Mouse (Mus musculus): ENCODE data around the gene Cd47.

Gene Cd47

DNA sequence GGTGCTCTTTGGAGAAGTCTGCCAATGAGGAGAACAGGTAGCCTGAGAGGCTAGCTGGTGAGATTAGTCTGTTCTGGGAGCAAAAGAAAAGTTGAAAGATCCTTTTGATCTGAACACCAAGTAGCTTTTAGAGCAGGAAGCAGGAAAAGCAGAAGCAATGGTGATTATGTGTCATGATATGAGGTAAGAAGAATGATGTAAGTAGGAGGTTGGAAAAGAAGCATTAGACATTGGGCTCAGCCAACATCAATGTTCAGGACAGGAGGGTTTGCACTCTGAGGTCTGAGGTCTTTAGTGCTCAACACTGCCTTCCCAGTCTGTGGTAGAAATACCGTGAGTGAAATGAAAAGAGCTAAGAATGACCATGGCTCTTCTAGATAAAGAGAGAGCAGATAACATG lies 143.4 kb downstream of the Cd47 start:
- no peak for DNase-seq (ENCODE audit: inconsistent age in 2 of 2, low spot score in 1 of 2)

- no peak for DNase-seq (ENCODE audit: inconsistent age in 2 of 2, low spot score in 1 of 2)
Observed at GRCm38 (mm10) chr16:49945084-49945483, 144.8 kb downstream of the Cd47 start.

DNA sequence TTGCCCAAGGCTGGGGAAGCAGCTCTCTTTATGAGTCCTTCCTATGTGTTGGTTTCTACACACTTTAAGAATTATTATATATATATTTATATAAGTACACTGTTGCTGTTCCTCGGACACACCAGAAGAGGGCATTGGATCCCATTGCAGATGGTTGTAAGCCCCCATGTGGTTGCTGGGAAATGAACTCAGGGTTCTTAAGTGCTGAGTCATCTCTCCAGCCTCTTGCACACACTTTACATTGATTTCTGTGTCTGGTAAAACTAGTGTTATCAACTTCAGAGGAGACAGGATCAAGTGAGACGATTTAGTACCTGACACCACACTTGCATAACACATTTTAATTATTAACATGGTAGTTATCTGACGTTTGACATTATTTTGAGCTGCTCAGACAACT lies 146.7 kb downstream of the Cd47 start:
- no peak for DNase-seq (ENCODE audit: inconsistent age in 2 of 2, low spot score in 1 of 2)

DNA sequence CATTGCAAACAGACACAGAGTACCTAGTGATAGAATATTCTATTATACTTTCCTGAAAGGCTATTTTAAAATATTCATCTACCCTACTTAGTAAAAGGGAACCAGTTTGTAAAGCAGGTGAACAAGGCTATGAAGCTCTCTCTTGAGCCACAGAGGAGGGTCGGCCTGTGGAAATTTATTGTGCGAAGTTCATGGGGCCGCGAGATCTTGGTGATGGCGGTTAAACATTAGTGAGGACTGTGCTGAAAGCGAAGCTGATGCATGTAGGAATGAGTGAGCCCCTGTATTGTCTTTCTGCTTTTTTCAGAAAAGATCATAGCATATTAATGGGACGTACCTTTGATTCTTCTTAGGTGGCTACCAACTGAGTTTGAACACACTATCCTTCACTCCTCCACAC lies 147.3 kb downstream of the Cd47 start:
- no peak for DNase-seq (ENCODE audit: inconsistent age in 2 of 2, low spot score in 1 of 2)

DNA sequence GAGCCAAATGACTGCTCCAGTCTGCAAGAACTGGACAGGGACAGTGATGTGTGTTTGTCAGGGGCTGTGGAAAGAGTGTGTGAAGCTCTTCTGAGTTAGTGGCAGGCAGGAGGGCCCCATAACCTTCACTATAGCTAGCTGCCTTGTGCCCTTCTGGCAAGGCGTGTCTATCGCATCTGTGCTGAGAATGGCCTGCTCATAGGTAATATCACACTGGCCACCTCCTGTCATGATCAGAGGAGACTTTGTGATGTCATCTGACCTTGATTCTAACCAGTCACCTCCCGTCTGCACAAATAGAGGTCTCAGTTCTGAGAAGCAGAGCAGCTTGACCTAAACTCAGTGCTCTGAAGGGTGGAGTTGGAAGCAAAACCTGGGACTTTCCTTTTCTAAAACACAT lies 148.0 kb downstream of the Cd47 start:
- DNase-seq (ENCODE audit: inconsistent age in 2 of 2, low spot score in 1 of 2), result no peak

DNA sequence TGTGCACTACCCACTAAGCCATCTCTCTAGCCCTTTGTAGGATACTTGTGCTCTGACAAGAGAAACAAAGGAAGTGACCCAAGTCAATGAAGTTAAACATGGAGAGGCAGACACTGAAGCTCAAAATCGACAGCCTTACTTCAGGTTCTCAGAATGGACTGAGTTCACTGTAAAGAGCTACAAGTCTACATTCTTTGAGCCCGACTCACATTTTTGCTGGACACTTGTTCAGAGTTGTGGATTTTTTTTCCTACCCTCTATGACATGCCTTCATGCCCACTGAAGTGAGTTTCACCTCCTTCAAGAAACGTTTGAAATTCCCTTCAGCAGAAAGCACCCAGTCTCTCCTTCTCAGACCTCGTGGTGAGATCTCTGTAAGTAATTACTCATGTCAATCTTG lies 148.9 kb downstream of the Cd47 start:
- DNase-seq (ENCODE audit: inconsistent age in 2 of 2, low spot score in 1 of 2), result no peak

GRCm38 (mm10) chr16:49950340-49950739 lies 150.0 kb downstream of the Cd47 start:
- no peak for DNase-seq (ENCODE audit: inconsistent age in 2 of 2, low spot score in 1 of 2)

GRCm38 (mm10) chr16:49951288-49951691 lies 151.0 kb downstream of the Cd47 start:
- peak in 1 of 2 experiments; percentile 60 for DNase-seq (ENCODE audit: inconsistent age in 2 of 2, low spot score in 1 of 2)

DNA sequence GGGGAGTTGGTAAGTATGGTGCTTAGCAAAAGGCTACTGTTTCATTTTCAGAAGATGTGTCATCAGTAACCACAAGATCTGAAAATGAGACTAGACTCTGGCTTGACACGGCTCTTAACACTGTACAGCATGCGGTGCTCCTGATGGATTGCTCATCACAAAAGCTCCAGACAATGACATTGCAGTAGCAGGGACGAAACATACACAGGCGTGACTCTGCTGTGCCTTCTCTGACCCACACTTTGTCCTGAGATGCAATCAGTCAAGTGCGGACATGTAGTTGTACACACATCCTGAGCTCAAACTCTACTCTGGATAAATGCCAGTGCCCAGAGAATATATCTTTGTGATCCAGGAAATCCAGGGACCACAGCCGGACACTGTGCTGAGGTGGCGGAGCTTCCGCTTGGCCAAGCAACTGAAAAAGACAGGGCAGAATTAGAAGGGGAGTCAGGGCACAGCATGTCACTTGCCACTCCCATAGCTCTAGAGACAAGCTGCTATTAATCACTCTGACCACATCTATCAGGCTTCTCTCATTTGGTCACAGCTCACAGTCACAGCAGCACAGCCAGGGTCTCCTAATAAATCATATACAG lies 151.7 kb downstream of the Cd47 start:
- peak; percentile 31 to 70 for DNase-seq (ENCODE audit: inconsistent age in 2 of 2, low spot score in 1 of 2)

DNA sequence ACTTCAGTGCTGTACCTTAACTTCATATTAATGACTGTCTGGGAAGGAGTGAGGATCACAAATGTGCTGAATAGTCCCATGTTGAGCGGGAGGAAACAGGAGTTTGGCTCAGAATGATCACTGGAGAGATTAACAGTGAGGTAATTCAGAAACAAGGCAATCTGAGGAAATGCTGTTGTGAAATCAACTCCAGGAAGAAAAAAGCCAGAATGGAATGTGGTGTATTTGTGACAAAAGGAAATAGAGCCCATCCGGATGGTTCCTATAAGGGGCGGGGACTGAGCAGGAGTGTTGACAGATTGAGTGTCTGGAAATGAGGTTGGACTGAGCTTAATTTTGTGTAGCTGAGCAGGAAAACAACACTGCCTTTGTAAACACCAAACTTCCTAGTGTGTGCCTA lies 153.5 kb downstream of the Cd47 start:
- peak in 1 of 2 experiments; percentile 73 for DNase-seq (ENCODE audit: inconsistent age in 2 of 2, low spot score in 1 of 2)

GRCm38 (mm10) chr16:49954909-49955308 lies 154.6 kb downstream of the Cd47 start:
- DNase-seq (ENCODE audit: inconsistent age in 2 of 2, low spot score in 1 of 2), result no peak

DNA sequence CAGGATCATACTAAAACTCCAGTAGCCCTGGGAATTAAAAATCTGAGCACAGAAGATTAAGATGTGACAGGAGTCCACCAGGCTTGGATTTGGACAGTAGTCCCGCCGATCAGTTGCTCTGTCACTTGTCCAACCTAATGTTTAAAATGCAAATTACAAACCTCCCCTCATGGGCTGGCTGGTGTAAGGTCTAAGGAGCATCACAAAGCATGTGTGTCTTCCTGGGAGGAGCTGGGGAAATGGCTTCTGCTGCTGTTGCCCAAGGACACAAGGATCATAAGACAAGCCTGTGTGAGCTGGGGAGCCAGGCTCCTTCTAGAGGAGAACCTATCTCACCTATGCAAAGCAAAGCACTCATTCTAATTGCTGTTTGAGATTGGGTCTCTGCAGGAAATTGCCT lies 155.0 kb downstream of the Cd47 start:
- DNase-seq (ENCODE audit: inconsistent age in 2 of 2, low spot score in 1 of 2), result no peak

DNA sequence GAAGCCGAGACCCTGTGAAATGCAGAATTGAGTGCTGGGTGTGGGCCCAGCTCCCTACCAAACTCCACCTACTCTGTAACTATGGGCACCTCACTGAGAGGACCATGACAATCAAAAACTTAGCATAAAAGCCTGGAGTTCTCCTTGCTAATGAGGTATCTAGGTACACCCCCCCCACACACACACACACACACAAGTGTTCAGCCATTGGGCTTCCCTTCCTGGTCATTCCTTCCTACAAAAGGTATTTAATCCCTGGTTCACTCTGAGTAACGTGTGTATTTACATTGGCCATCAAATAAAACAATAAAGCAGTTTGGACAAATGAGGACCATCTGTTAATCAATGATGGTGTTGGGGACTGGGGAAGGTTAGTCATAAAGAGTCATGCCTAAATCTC lies 155.6 kb downstream of the Cd47 start:
- DNase-seq (ENCODE audit: inconsistent age in 2 of 2, low spot score in 1 of 2), result no peak

DNA sequence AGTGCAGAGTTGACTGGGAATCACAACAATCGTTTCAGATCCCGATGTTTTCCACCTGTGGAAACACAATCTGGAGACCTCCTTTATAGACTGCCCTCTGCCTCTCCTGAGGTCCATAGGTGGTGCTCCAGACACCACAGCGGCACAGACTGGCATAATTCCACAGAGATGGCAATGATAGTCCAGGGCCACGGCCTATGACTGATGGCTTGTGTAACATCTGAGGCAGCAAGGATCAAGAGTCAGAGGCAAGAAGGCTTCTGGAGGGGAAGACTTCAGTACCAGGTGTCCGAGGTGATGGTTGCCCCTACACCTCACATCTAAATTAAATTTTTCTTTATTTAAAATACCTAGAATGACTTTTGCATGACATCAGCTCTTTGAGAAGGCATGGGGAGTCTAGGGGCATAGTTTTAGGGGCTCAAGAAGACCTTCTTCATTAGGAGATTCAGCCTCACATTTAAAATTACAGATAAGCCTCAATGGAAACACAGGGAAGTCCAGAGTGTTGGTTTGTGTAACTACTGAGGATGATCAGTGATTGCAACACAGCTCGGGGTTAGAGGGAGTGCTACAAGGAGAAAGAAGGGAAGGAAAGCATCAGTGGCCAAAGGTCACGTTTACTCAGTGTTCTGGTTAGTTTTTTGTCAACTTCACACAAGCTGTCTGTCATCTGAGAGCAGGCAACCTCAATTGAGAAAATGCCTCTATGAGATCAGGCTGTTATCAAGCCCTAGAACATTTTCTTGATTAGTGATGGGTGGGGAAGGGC lies 156.4 kb downstream of the Cd47 start:
- DNase-seq (ENCODE audit: inconsistent age in 2 of 2, low spot score in 1 of 2), result peak in 1 of 2 experiments; percentile 58

GRCm38 (mm10) chr16:49958900-49959436 lies 158.6 kb downstream of the Cd47 start:
- DNase-seq (ENCODE audit: inconsistent age in 2 of 2, low spot score in 1 of 2), result no peak

- no peak for DNase-seq (ENCODE audit: inconsistent age in 2 of 2, low spot score in 1 of 2)
Observed at GRCm38 (mm10) chr16:49962305-49962704, 162.0 kb downstream of the Cd47 start.

DNA sequence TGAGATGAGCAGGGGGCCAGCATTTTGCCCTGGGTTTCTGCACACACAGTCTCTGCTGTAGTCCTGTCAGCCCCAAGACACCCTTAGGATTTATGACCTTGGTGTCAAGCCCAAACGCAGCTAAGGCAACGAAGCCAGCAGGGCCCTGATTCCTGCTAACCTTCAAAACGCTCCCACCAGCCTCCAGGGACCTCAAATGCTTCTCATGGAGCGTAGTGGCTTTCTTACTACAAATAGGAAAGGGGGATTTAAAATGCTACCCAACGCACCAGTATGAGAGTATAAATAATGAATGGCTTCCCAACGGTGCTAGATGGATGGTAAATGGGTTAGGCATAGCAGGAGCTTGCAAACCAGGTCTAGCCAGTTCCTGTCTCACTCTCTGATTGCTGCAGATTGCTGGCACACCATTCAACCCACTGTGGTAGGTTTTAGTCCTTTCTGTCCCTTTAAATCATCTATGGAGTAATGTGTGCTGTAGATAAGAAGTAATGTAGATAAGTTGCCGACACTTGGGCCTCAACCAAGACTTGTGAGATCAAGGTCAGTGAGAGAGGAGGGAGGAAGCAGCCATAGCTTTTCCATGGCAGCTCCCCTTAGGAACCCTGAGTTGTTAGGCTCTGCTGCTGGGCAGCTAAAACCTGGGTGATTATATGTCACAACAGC lies 164.1 kb downstream of the Cd47 start:
- DNase-seq (ENCODE audit: inconsistent age in 2 of 2, low spot score in 1 of 2), result peak in 1 of 2 experiments; percentile 56

Measured in adrenal gland, adult (tissue).